Mouse (Mus musculus): ENCODE data around the gene Ccdc136. TPM values are rescaled to one million over a fixed set of nuclear protein-coding genes. Genes with fewer than 3 reads are reported as not detected.
"Not testable (repeated sequence)": the region's sequence is repeated elsewhere in the genome, so short reads cannot be mapped to it uniquely, and the experiment has no call there.

Gene Ccdc136
- 10 to 100 TPM; 62.1 to 75.9 TPM for total RNA-seq (2021)
- long read RNA-seq, transcript Ccdc136-206 (10 exons, 1,703 nt): major isoform, 37 of 79 reads
- long read RNA-seq, transcript Ccdc136-202 (16 exons, 3,279 nt): minor isoform, 6 of 79 reads
- long read RNA-seq, partial matches to known transcripts: 8 of 79 reads
- long read RNA-seq, other reads (novel, unspliced or antisense): 28 of 79 reads

DNA sequence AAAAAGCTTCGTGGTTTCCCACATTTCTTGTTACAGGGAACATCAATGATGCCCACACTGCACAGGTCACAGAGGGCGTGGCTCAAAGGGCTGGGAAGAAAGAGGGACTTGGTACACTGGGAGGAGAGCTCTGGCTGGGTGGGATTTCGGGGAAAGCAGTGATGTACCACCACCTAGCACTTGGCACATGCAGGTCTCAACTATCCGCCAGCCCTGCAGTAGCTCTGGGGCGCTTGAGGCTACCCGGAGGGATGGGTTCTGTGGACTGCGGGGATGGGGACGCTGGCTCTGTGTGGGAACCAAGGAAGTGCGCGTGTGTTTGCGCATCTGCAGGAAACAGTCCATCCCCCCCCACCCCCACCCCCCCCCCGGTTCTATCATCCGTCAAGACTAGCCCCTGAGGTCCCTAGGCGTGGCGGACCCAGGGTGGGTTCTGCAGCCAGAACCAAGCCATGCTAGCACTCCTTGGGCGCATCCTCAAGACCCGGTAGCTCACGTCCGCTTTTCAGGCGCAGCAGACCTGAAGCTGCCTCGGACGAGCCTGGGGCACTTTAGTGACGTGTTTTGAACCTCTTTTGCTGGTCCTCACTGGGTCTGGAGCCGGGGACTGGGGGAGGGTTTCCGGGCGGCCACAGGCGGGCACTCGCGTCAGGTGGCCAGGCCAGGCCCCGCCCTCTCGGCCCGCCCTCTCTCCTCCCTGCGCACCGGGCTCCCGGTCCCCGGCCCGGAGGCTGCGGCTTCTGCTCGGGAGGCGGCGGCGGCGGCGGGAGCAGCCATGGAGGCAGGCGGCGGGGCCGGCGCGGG lies at the start of gene Ccdc136:
Ccdc136 (plus strand) TSS at position 400 of the 804 bp plus-strand sequence.
- peak; percentile 78 to 83 for DNase-seq (ENCODE audit: low spot score in 2 of 2)

GRCm38 (mm10) chr6:29346512-29346911 lies 49.6 kb upstream of the Ccdc136 start:
- not testable (repeated sequence) for DNase-seq (ENCODE audit: low spot score in 2 of 2)

DNA sequence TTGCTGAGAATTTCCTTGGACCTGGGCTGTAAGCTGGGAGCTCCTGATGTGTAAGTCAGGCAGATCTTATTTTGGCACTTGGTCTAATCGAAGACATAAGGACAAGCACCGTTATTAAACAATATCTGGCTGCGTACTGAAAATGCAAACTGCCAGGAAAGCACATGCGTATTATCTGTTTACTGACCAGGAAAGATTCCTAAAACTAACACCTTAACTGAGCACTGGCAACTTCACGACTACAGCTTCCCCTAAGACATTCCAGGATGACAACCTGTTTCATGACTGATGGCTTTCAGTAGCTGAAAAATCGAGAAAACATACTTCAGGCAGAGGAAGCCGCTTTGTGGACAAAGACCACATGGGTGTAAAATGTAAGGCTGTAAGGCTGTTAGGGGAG lies 48.9 kb upstream of the Ccdc136 start:
- DNase-seq (ENCODE audit: low spot score in 2 of 2): peak in 1 of 2 experiments; percentile 4

DNA sequence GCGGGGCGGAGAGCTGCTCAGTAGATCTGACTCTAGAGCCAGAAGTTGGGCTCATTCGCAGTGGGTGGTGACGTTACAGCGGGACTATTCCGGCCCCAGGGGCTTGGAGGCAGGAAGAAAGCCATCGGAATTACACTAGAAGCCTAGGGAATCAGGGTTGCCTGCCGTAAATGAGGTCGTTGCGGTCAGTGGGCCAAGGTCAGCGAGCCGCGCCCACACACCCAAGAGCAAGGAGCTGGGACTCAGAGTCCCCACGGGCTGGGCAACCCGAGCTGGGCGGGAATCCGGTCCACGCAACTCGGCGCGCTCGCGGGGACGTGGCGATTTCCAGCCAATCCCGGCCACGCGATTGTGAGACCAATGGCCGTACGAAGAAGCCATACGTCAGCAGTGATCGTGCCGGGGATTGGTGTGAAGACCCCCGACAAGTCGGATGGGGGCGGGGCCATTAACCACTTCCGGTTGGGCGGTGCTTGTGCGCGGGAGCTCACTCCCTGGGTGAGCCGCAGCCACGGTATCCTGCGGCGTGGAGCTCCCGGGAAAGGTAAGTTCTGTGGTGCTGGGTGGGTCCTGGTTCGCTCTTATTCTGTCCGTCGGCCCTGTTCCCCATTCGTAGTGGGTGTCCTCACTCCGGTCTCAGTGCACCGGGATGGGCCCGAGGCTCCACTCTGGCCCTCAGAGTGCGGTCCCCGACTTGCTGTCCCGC lies 48.3 kb upstream of the Ccdc136 start, which contains the start of gene Calu:
Calu (plus strand) TSS at position 405 of the 706 bp plus-strand sequence.
- DNase-seq (ENCODE audit: low spot score in 2 of 2): peak; percentile 99

GRCm38 (mm10) chr6:29348371-29348724 lies 47.8 kb upstream of the Ccdc136 start:
- no peak for DNase-seq (ENCODE audit: low spot score in 2 of 2)

- DNase-seq (ENCODE audit: low spot score in 2 of 2): no peak
Observed at GRCm38 (mm10) chr6:29351613-29352012, 44.5 kb upstream of the Ccdc136 start.

DNA sequence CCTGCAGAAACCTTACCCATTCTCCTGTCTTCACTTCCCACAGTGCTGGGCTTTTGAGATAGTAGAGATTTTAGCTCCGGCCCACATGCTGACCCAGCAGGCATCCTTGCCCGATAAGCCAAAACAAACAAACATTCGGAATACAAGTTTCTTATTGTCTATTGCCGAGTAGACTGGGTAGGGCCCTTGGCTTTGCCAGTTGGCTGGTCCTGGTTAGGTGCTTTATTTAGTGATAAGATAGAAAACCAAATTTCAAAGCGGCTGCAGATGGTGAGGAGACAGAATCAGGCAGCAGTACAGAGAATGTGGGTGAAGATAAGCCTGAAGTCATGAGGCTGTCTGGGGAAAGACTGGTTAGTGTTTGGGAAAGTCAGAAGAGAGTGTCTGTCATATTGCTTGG lies 43.3 kb upstream of the Ccdc136 start:
- peak in 1 of 2 experiments; percentile 7 for DNase-seq (ENCODE audit: low spot score in 2 of 2)

DNA sequence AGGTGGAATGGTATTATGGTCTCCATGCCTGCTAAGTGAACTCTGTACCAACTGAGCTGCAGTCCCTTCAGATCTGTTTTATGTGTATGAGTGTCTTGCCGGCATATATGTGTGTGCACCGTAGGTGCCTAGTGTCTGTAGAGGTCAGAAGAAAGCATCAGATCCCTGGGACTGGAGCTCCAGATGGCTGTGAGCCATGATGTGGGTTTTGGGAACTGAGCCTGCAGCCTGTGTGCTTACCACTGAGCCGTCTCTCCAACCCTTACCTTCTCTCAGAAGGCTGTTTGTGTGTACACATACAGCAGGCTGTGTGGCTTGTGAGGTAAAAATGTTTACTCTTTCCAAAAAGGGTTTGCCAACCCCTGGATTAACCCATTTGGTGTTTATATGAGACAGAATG lies 36.7 kb upstream of the Ccdc136 start:
- no peak for DNase-seq (ENCODE audit: low spot score in 2 of 2)

- DNase-seq (ENCODE audit: low spot score in 2 of 2): no peak
Observed at GRCm38 (mm10) chr6:29360211-29360610, 35.9 kb upstream of the Ccdc136 start.

DNA sequence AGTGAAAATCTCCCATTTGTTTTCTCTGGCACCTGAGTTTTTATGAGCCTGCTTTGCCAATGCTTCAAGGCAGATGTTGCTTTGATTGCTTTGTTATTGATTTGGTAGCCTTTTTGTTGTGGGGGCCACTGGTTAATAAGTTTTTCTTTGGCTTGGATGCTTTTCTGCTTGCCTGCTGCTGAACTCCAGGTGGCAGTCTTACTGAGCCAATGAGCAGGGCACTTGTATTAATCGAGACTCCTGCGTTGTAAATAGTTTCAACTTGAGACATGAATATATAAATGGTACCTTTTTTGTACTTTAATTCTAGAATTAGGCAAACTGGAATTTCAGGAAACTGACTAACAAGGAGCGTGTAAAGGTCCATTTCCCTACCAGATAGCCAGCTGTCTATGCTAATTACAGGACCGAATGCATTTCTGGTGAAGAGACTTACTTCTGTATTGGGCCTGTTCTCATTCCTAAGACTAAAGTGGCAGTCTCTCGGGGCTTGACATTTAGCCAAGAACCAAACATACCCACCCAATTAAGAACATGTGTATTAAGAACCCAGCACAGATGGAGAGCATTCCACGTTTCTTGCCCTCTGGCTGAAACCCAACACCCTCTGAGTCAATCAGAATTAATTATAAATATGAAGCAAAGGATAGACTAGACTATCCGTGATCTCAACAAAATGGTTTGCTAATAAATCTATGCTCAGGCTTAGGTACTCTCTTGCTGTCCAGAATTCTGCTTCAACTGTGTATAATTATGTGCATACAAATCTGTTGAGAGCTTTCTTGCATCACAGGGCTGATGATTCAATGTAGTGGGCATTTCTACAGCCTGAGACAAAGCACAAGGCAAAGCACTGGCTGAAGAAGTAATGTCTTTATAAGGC lies 33.6 kb upstream of the Ccdc136 start:
- DNase-seq (ENCODE audit: low spot score in 2 of 2): peak in 1 of 2 experiments; percentile 24

DNA sequence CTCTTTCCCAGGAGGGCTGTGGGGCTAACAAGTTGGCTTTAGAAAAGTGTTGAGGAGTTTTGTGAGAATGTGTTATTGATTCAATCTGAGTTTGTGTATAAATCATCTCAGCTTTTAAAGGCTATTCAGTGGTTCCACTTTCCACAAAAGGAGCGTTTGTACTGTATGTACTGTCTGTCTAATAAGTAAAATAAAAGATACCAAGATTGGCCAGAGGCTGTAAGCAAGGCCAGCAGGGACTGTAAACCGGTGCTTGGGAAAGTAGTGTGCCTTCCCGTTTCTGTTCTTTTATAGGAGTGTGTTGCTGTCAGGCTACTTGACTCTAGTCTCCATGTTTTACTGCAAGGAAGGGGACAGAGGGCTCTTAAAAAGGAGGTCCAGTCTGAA lies 33.0 kb upstream of the Ccdc136 start:
- no peak for DNase-seq (ENCODE audit: low spot score in 2 of 2)

GRCm38 (mm10) chr6:29365277-29365676 lies 30.8 kb upstream of the Ccdc136 start:
- no peak for DNase-seq (ENCODE audit: low spot score in 2 of 2)

GRCm38 (mm10) chr6:29377386-29377785 lies 18.7 kb upstream of the Ccdc136 start:
- no peak for DNase-seq (ENCODE audit: low spot score in 2 of 2)

DNA sequence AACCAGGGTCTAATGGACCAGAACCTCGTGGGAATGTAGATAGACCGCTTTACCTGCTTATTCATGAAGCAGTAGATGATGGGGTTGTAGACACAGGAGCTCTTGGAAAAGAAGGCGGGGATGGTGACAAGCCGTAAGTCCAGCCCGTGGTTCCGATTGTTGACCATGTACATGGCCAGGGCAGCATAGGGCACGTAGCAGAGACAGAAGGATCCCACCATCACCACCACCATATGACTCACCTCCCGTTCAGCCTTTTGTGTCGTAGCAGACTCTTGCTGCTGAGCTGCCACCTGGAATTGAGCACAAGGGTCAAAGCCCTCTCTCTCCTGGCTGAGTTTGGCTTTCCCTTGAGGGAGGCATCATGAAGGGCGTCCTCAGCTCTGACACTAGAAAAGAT lies 17.4 kb upstream of the Ccdc136 start:
- DNase-seq (ENCODE audit: low spot score in 2 of 2): no peak

DNA sequence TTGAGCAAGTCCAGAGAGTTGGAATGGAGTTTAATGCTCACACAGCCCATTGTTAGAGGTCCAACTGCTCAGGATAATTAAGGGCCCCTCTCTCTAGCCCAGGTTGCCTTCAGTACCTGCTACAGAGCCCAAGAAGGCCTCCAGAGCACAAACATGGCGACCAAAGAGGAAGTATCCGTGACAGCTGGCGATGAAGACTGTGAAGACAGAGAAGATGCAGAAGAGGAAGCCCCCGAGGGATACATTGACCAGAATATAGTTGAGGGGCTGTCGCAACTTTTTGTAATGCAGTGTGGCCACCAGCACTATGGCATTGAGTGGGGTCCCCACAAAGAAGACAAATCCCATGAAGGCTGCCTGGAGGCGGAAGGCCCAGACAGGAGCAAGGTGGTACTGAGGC lies 16.2 kb upstream of the Ccdc136 start:
- no peak for DNase-seq (ENCODE audit: low spot score in 2 of 2)

DNA sequence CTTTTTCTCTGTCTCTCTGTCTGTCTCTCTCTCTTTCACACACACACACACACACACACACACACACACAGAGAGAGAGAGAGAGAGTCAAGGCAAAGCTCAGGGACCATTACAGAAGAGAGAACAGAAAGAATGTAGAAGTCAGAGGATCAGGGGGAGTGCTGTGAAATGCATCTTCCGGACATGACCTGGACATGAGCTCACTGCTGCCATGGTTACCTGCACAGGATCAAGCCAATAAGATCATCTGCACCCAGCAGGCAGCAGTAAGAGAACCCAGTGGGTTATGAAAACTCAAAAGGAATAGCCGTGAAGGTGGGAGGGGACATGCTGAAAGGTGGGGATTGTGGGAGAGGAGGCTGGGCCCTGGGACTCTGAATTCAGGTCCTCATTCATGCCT lies 13.7 kb upstream of the Ccdc136 start:
- DNase-seq (ENCODE audit: low spot score in 2 of 2): no peak

- DNase-seq (ENCODE audit: low spot score in 2 of 2): no peak
Observed at GRCm38 (mm10) chr6:29388052-29388518, 8.0 kb upstream of the Ccdc136 start, which contains the start of gene Opn1sw. TSS of gene Opn1sw (minus strand) at chr6:29388468.

- peak; percentile 62 to 83 for DNase-seq (ENCODE audit: low spot score in 2 of 2)
Observed at GRCm38 (mm10) chr6:29388606-29389080, 7.5 kb upstream of the Ccdc136 start.

DNA sequence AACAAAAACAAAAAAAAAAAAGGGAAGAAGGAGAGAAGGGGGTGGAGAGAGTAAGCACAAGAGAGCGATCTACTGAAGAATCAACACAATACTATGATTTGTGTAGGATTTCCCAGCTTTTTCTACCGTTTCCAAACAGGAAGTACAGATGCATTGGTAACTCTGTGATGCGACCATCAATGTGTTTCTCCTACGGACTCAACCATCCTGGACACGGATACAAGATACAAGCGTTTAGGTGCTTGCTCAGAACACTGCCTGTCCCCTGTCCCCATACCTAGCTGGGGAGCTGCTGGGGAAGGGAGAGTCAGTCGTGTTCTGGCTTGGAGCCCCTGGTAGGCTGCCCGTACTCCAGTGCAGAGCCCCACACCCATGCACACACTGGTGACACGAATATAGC lies 6.7 kb upstream of the Ccdc136 start:
- no peak for DNase-seq (ENCODE audit: low spot score in 2 of 2)

DNA sequence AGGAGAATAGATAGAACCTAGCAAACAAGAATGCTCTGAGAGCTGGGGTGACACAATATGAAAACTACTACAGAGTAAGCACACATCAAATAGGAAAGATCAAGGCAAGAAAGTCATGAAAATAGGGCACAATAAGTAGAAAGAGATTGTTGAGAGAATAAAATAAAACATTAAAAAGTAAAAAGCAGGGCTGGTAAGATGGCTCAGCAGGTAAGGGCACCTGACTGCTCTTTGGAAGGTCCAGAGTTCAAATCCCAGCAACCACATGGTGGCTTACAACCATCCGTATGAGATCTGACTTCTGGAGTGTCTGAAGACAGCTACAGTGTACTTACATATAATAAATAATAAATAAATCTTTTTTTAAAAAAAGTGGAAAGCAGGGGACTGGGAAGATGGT lies 5.6 kb upstream of the Ccdc136 start:
- DNase-seq (ENCODE audit: low spot score in 2 of 2): not testable (repeated sequence)

DNA sequence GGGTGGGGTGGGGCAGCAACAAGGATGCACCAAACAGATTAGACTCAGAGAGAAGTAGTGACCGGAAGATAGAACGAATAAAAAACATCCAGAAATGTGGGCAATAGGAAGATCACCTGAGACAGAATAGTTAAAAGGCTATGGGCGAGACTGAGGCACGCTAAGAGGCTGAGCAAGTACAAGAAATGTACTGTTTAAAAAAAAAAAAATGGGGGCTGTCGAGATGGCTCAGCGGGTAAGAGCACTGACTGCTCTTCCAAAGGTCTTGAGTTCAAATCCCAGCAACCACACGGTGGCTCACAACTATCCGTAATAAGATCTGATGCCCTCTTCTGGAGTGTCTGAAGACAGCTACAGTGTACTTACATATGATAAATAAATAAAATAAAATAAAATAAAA lies 4.9 kb upstream of the Ccdc136 start:
- not testable (repeated sequence) for DNase-seq (ENCODE audit: low spot score in 2 of 2)
